Mouse (Mus musculus) small intestine, adult 2 months (tissue): ENCODE results near the gene Wasf1. TPM values are rescaled to one million over a fixed set of nuclear protein-coding genes. Genes with fewer than 3 reads are reported as not detected.

Source experiments
- H3K27ac ChIP-seq: fragments of 200-500 bp; 2 replicates; pipeline ENCODE4 v1.5.1; 2012; ENCODE audit warnings: low read depth, low read length, control low read depth, inconsistent platforms; ENCODE audit not compliant: insufficient read depth
- H3K27me3 ChIP-seq: fragments of 200-500 bp; 2 replicates; pipeline ENCODE4 v1.6.1; 2012; ENCODE audit warnings: mild to moderate bottlenecking, moderate library complexity, low read length, inconsistent platforms; ENCODE audit not compliant: control insufficient read depth, insufficient read depth
- H3K36me3 ChIP-seq: fragments of 200-500 bp; 2 replicates; pipeline ENCODE4 v1.6.1; 2012; ENCODE audit warnings: mild to moderate bottlenecking, low read length, control low read depth, inconsistent platforms; ENCODE audit not compliant: control insufficient read depth, insufficient read depth
- H3K4me1 ChIP-seq: fragments of 200-500 bp; 2 replicates; pipeline ENCODE4 v1.6.1; 2012; ENCODE audit warnings: low read length, inconsistent platforms, mixed read lengths; ENCODE audit not compliant: control insufficient read depth, insufficient read depth, insufficient read length
- H3K4me3 ChIP-seq: fragments of 200-500 bp; 2 replicates; pipeline ENCODE4 v1.5.1; 2012; ENCODE audit warnings: low read depth, mild to moderate bottlenecking, control low read depth, inconsistent platforms, low read length, moderate library complexity
- CTCF ChIP-seq: fragments of 200-500 bp; IDR thresholded peaks from 2 replicates; pipeline ENCODE4 v1.5.1; 2012; ENCODE audit warnings: low read depth, mild to moderate bottlenecking, control low read depth, inconsistent platforms, low read length, moderate library complexity, mixed read lengths; ENCODE audit not compliant: insufficient replicate concordance, insufficient read length; ENCODE audit errors: extremely low read depth
- POLR2A ChIP-seq: fragments of 200-500 bp; IDR thresholded peaks from 2 replicates; pipeline ENCODE4 v1.6.1; 2012; ENCODE audit warnings: low read depth, mild to moderate bottlenecking, control low read depth, inconsistent platforms, low read length, moderate library complexity
- WGBS: fragments of 180-500 bp; shearing (Covaris S2); methylation state at CpG from one replicate; pipeline ENCODE4 v1.1.7; 2018; 5-methylcytosine and 5-hydroxymethylcytosine counted together
- polyA plus RNA-seq: library from polyadenylated mRNA; depleted of rRNA; stranded (reverse); fragments of >200 nt; gene quantifications from 2 replicates; pipeline ENCODE4 v1.2.3, GENCODE M21; 2012

Wasf1 gene
- polyA plus RNA-seq, 1 experiment: 0.87 TPM

DNA sequence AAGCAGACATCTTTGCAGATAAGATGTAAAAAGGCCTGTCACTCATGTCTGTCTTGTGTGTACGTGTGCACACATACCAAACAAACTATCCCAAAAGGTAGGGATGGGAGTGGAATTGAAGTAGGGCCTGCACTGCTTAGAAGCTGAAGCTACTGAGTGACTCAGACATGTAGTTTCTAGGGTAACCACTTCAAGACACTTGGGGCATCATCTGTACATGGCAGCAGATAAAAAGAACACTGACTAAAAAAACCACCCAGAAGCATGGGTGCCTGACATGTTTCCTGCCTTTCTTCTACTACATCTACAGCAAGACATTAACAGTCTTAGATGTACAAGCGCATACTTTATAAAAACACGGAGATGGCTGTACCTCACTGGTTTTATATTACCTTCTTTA lies 5.0 kb upstream of the Wasf1 start:
- 0 out of 2 replicates have a peak, but pooled peaks cover 2% of the 10 kb centered on the region for H3K36me3 ChIP-seq
- no peak overlapping the region for H3K27ac ChIP-seq
- no peaks in the 10 kb centered on the region for H3K27me3 ChIP-seq
- TF ChIP-seq POLR2A: no peak
- TF ChIP-seq CTCF: no peak
- no peaks in the 10 kb centered on the region for H3K4me1 ChIP-seq
- WGBS: 91% methylated on average over 3 of the region's 3 CpGs
- no peak overlapping the region for H3K4me3 ChIP-seq

DNA sequence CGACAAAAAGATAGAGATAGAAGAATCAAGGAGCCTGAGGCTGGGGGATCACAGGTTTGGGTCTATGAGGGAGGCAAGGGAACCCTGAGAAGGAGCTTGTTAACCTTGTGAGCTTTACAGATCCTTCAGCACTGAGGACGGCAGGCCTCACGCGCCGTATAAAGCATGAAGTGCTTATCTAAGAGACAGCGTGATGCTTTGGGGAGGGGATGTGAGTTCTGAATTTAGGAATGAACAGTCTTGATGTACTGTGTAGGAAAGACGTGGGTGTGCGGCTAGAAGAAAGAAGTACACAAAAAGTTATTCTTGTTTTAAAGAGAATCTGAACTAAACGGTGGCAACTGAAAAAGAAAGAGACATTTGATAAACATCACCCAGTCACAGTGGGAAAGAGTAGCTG lies 3.3 kb upstream of the Wasf1 start:
- Histone ChIP-seq H3K27ac (no peak overlapping the region), H3K4me1 (no peaks in the 10 kb centered on the region), H3K4me3 (no peak overlapping the region), H3K27me3 (peaks cover 13% of the 10 kb centered on the region), H3K36me3 (no peaks in the 10 kb centered on the region)
- no peak for TF ChIP-seq POLR2A
- no peak for TF ChIP-seq CTCF
- WGBS: 88% methylated on average over 9 of the region's 9 CpGs

DNA sequence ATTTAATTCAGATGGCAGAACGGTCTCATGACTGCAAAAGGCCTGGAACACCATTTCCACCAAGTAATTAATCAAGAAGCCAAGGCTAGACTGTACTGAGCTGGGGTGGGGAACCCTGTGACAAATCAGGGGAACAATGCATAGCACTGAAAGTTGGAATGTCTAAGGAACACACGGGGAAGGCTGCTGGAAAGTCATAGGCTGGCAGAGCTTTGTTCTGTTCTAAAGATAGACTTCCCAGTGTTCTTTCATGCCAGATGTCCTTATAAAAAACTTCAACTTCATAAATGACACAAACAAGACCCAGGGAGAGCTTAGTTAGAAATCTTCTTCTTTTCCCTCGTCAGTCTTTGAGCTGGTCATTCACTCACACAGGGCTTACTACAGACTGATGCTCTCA lies 2.0 kb upstream of the Wasf1 start:
- Histone ChIP-seq H3K27me3 (peaks cover 13% of the 10 kb centered on the region), H3K4me1 (no peaks in the 10 kb centered on the region), H3K36me3 (no peaks in the 10 kb centered on the region), H3K27ac (no peak overlapping the region), H3K4me3 (no peak overlapping the region)
- 73% methylated on average over 3 of the region's 3 CpGs for WGBS
- TF ChIP-seq CTCF: no peak
- no peak for TF ChIP-seq POLR2A

- Histone ChIP-seq H3K27me3 (peaks cover 13% of the 10 kb centered on the region), H3K36me3 (no peaks in the 10 kb centered on the region), H3K27ac (peak overlapping the region; percentile 6; the same call in 1 of the 2 replicates), H3K4me3 (peak overlapping the region; percentile 70), H3K4me1 (no peaks in the 10 kb centered on the region)
- WGBS: 5% methylated on average over 9 of the region's 9 CpGs
- no peak for TF ChIP-seq POLR2A
- no peak for TF ChIP-seq CTCF
These were observed 942 bp upstream of the Wasf1 start for GRCm38 (mm10) chr10:40882333-40882732.

DNA sequence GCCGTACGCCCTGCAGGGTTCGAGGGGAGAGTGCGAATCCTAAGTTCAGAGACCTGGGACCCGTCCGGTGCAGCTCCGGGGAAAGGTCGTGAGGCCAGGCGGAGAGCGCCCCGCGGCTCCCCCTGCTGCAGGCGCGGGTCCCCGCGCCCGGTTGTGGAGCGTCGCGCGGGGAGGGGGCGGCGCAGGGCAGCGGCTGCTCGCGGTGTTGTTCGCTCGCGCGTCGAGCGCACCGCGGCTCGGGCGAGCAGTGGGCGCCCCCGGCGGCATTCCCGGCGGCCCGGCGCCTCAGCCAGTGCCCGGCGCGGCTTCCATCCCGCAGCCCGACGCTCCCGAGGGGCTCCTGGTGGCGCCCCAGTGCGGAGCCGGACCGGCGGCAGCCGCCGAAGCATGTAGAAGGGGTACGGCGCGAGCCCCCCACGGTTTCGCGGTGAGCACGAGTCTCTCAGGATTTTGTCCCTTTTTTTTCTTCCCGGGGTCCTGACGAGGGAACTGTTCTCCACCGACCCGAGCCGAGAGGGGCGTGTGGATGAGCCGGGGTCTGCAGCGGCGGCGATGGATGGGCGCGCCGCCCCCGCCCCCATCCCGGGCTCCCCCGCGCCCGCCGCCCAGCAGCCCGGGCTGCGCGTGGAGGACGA lies 486 bp downstream of the Wasf1 start:
- H3K36me3 ChIP-seq: no peaks in the 10 kb centered on the region
- H3K27ac ChIP-seq: peak overlapping the region; percentile 48
- no peaks in the 10 kb centered on the region for H3K4me1 ChIP-seq
- peaks cover 13% of the 10 kb centered on the region for H3K27me3 ChIP-seq
- TF ChIP-seq CTCF: no peak
- TF ChIP-seq POLR2A: no peak
- peak overlapping the region; percentile 70 for H3K4me3 ChIP-seq
- WGBS: under 1% methylated on average over 87 of the region's 87 CpGs

- Histone ChIP-seq H3K4me3 (peak overlapping the region; percentile 70), H3K36me3 (no peaks in the 10 kb centered on the region), H3K27me3 (peaks cover 13% of the 10 kb centered on the region), H3K4me1 (no peaks in the 10 kb centered on the region), H3K27ac (no peak overlapping the region)
- under 1% methylated on average over 40 of the region's 40 CpGs for WGBS
- peak; percentile 19; the same call in 1 of the 2 replicates for TF ChIP-seq CTCF
- TF ChIP-seq POLR2A: no peak
These were observed 1.1 kb downstream of the Wasf1 start for GRCm38 (mm10) chr10:40884279-40884806.

- TF ChIP-seq POLR2A: no peak
- no peak for TF ChIP-seq CTCF
- no peaks in the 10 kb centered on the region for H3K4me1 ChIP-seq
These were observed 2.2 kb downstream of the Wasf1 start for GRCm38 (mm10) chr10:40885432-40885831.

More at GRCm38 (mm10) chr10:40885432-40885831, 2.2 kb downstream of the Wasf1 start:
- H3K4me3 ChIP-seq: no peak overlapping the region
- WGBS: 86% methylated on average over 7 of the region's 7 CpGs
- H3K27me3 ChIP-seq: peaks cover 13% of the 10 kb centered on the region
- H3K36me3 ChIP-seq: no peaks in the 10 kb centered on the region
- H3K27ac ChIP-seq: no peak overlapping the region
